Mouse (Mus musculus) retina, postnatal 7 days (tissue): ENCODE measurements around the gene Syt17.

Source experiments
- DNase-seq: peaks from one replicate; pipeline ENCODE4 v3.0.0-alpha.2; 2012; ENCODE audit warnings: low read depth, low spot score

The Syt17 gene

GRCm38 (mm10) chr7:118448134-118448967, at the start of gene Syt17:
Syt17 (minus strand) TSS chr7:118448222.
- peak; percentile 39 for DNase-seq

- DNase-seq: no peak
These were observed 47.0 kb upstream of the Syt17 start for GRCm38 (mm10) chr7:118494892-118495579.

- DNase-seq: no peak
These were observed 45.9 kb upstream of the Syt17 start for GRCm38 (mm10) chr7:118493892-118494291.

GRCm38 (mm10) chr7:118491431-118492147, 43.6 kb upstream of the Syt17 start, which contains the start of gene Itpripl2:
Itpripl2 (minus strand) TSS chr7:118491975.
- DNase-seq: no peak

GRCm38 (mm10) chr7:118490666-118491430, 42.8 kb upstream of the Syt17 start:
- DNase-seq: no peak

GRCm38 (mm10) chr7:118489706-118490665, 42.0 kb upstream of the Syt17 start:
- DNase-seq: no peak

- DNase-seq: no peak
These were observed 40.1 kb upstream of the Syt17 start for GRCm38 (mm10) chr7:118488060-118488664.

- no peak for DNase-seq
These were observed 38.9 kb upstream of the Syt17 start for GRCm38 (mm10) chr7:118486917-118487316.

GRCm38 (mm10) chr7:118483996-118484395, 36.0 kb upstream of the Syt17 start:
- no peak for DNase-seq

DNA sequence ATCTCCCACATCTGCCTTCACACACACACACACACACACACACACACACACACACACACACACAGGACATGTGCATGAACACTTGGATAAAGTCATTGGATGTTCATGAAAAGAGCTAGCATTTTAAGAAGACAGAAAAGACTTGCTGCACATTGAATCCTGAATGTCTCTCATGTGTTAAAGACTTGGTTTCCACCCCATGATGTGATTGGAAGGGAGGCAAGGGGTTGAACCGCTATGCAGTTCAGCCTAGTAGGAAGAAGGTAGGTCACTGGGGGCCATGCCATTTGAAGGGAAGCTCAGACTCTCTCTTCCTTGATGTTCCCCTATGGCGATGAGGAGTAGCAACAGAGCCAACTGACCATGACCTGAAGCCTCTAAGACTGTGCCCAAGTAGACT, 34.0 kb upstream of the Syt17 start:
- DNase-seq: no peak

- DNase-seq: no peak
These were observed 33.2 kb upstream of the Syt17 start for GRCm38 (mm10) chr7:118481047-118481810.

DNA sequence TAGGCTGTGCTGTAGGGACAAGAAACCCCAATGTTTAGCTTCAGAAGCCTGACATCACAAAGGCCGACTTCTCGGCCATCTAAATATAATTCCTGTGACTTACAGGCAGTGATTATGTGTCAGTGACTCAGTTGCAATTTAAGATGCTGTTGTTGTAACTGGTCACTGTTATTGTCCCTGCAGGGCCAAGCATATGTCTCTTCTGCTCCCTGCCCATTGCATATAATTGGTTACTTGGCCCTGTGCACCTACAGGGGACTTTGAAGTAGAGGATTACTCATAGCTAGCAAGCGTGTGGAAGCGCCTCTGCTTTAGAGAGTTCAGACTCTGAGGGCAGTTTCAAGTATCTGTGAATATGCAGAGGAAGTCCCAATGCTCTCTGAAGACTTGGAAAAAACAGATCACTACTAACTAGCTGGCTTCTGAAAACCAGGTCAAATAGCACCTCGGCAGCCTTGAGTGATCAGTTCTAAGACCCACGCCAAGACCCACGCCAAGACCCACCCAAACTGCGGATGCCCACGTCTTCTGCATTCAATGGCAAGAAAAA, 32.2 kb upstream of the Syt17 start:
- no peak for DNase-seq

GRCm38 (mm10) chr7:118478835-118479312, 30.9 kb upstream of the Syt17 start:
- no peak for DNase-seq

- no peak for DNase-seq
These were observed 28.4 kb upstream of the Syt17 start for GRCm38 (mm10) chr7:118476428-118476827.

- no peak for DNase-seq
These were observed 27.1 kb upstream of the Syt17 start for GRCm38 (mm10) chr7:118475008-118475705.

DNA sequence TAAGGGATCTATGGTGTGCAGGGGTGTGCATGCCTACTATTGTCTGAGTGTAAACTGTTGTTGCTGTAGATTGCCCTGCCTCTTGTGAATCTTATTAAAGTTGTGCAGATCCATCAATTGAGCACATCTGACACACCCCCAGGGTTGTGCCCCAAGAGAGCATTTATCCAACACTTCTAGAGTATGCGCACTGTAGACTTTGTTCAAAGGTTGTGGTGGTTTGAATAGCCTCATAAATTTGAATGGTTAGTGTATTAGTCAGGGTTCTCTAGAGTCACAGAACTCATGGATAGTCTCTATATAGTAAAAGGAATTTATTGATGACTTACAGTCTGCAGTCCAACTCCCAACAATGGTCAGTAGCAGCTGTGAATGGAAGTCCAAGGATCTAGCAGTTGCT, 24.9 kb upstream of the Syt17 start:
- no peak for DNase-seq

- no peak for DNase-seq
These were observed 20.0 kb upstream of the Syt17 start for GRCm38 (mm10) chr7:118468060-118468459.

GRCm38 (mm10) chr7:118464432-118464831, 16.4 kb upstream of the Syt17 start:
- no peak for DNase-seq
